Mouse (Mus musculus) thymus, adult 2 months (tissue): ENCODE data around the gene Galnt17.

Experiments used
- CTCF ChIP-seq: fragments of 200-500 bp; IDR thresholded peaks from 2 replicates; pipeline ENCODE4 v1.5.1; 2012; ENCODE audit warnings: mild to moderate bottlenecking, control low read depth, low read length, moderate library complexity, borderline replicate concordance; ENCODE audit not compliant: control insufficient read depth, poor library complexity, insufficient read depth; ENCODE audit errors: extremely low read depth
- POLR2A ChIP-seq: fragments of 200-500 bp; IDR thresholded peaks from 2 replicates; pipeline ENCODE4 v1.6.1; 2012; ENCODE audit warnings: mild to moderate bottlenecking, low read length, control low read depth, moderate library complexity; ENCODE audit not compliant: control insufficient read depth, poor library complexity, insufficient read depth; ENCODE audit errors: extremely low read depth

DNA sequence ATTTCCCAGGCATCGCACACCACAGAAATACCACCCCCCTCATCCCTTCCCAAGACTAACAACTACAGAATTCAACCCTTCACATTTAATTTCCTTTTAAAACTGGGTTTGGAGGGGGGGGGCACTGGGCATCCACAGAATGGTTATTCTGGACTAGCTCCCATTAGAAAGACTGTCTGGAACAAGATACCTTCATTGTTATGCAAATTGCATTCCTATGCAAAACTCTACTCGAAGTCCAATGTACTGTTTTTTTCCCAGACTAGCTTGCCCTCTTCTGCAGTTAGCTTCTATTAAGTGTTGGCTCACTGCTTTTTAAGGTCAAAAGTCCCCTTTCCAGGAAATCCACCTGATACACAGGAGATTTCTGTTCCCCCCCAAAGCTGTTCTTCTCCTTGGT lies 131.1 kb downstream of the Galnt17 start:
- TF ChIP-seq POLR2A = no peak
- no peak for TF ChIP-seq CTCF
